Mouse (Mus musculus) heart, embryonic 12.5 days (tissue): ENCODE measurements around the gene Tuba3b. TPM values are rescaled to one million over a fixed set of nuclear protein-coding genes. Genes with fewer than 3 reads are reported as not detected.

Experiments
- ATAC-seq: fragments of 200-750 bp; cut with Nextera tagmentation; 2 replicates; pipeline ENCODE4 v1.8.0; 2017; ENCODE audit warnings: moderate TSS enrichment, moderate library complexity; ENCODE audit not compliant: insufficient number of reproducible peaks, low FRiP score
- H3K27ac ChIP-seq: fragments of 300-500 bp; sonication (generic); 2 replicates; pipeline ENCODE4 v1.5.1; 2016; ENCODE audit warnings: mild to moderate bottlenecking, moderate library complexity; ENCODE audit not compliant: poor library complexity, severe bottlenecking
- H3K27me3 ChIP-seq: fragments of 300-500 bp; sonication (generic); replicated peaks from 2 replicates; pipeline ENCODE4 v1.6.1; 2016; ENCODE audit warnings: mild to moderate bottlenecking, moderate library complexity
- H3K36me3 ChIP-seq: fragments of 300-500 bp; sonication (generic); 2 replicates; pipeline ENCODE4 v1.6.1; 2016; ENCODE audit warnings: mild to moderate bottlenecking, moderate library complexity
- H3K4me1 ChIP-seq: fragments of 300-500 bp; sonication (generic); replicated peaks from 2 replicates; pipeline ENCODE4 v1.6.1; 2016; ENCODE audit warnings: mild to moderate bottlenecking
- H3K4me2 ChIP-seq: fragments of 300-500 bp; sonication (generic); 2 replicates; pipeline ENCODE4 v1.6.1; 2016; ENCODE audit warnings: mild to moderate bottlenecking, moderate library complexity
- H3K4me3 ChIP-seq: fragments of 300-500 bp; sonication (generic); 2 replicates; pipeline ENCODE4 v1.5.1; 2016; ENCODE audit warnings: mild to moderate bottlenecking
- H3K9ac ChIP-seq: fragments of 300-500 bp; sonication (generic); 2 replicates; pipeline ENCODE4 v1.6.1; 2016; ENCODE audit warnings: mild to moderate bottlenecking, moderate library complexity
- H3K9me3 ChIP-seq: fragments of 300-500 bp; sonication (generic); replicated peaks from 2 replicates; pipeline ENCODE4 v1.6.1; 2016; ENCODE audit warnings: mild to moderate bottlenecking, moderate library complexity
- WGBS: fragments of 180-500 bp; shearing (Covaris S2); methylation state at CpG from one replicate; pipeline ENCODE4 v1.1.7; 2016; 5-methylcytosine and 5-hydroxymethylcytosine counted together
- polyA plus RNA-seq: library from polyadenylated mRNA; unstranded; fragments of >200 nt; fragmentation: Nextera tagmentation; extraction: Ambion mirVana; gene quantifications from 2 replicates; pipeline ENCODE4 v1.2.1, GENCODE M21; 2016

Gene Tuba3b
- polyA plus RNA-seq, 1 experiment from 2014 or later, result not detected

GRCm38 (mm10) chr6:145590501-145591293 is 24.9 kb upstream of the Tuba3b start:
- H3K27ac ChIP-seq, result no peak overlapping the region
- no peak overlapping the region for H3K4me3 ChIP-seq
- no peaks in the 10 kb centered on the region for H3K9me3 ChIP-seq
- no peak for ATAC-seq
- no peaks in the 10 kb centered on the region for H3K36me3 ChIP-seq
- peaks cover 19% of the 10 kb centered on the region for H3K4me1 ChIP-seq
- 83% methylated on average over 11 of the region's 11 CpGs for WGBS
- H3K9ac ChIP-seq, result no peak overlapping the region
- H3K27me3 ChIP-seq, result no peaks in the 10 kb centered on the region
- H3K4me2 ChIP-seq, result no peak overlapping the region

- Histone ChIP-seq H3K36me3 (no peaks in the 10 kb centered on the region), H3K9me3 (no peaks in the 10 kb centered on the region), H3K4me3 (no peak overlapping the region), H3K4me1 (peaks cover 28% of the 10 kb centered on the region), H3K27ac (no peak overlapping the region), H3K27me3 (no peaks in the 10 kb centered on the region), H3K4me2 (no peak overlapping the region), H3K9ac (no peak overlapping the region)
- no peak for ATAC-seq
- WGBS, result 81% methylated on average over 1 of the region's 1 CpGs
These were observed 24.0 kb upstream of the Tuba3b start for GRCm38 (mm10) chr6:145591578-145591977.

- no peak for ATAC-seq
- peaks cover 29% of the 10 kb centered on the region for H3K4me1 ChIP-seq
- H3K27me3 ChIP-seq, result no peaks in the 10 kb centered on the region
- no peaks in the 10 kb centered on the region for H3K36me3 ChIP-seq
- WGBS, result 58% methylated on average over 6 of the region's 6 CpGs
- no peak overlapping the region for H3K27ac ChIP-seq
- no peak overlapping the region for H3K9ac ChIP-seq
- no peaks in the 10 kb centered on the region for H3K9me3 ChIP-seq
- H3K4me2 ChIP-seq, result no peak overlapping the region
- no peak overlapping the region for H3K4me3 ChIP-seq
These were observed 23.5 kb upstream of the Tuba3b start for GRCm38 (mm10) chr6:145592036-145592435.

GRCm38 (mm10) chr6:145592531-145592998 is 23.0 kb upstream of the Tuba3b start:
- Histone ChIP-seq H3K4me3 (no peak overlapping the region), H3K9me3 (no peaks in the 10 kb centered on the region), H3K36me3 (no peaks in the 10 kb centered on the region), H3K9ac (no peak overlapping the region), H3K27me3 (no peaks in the 10 kb centered on the region), H3K4me1 (peaks cover 29% of the 10 kb centered on the region), H3K4me2 (no peak overlapping the region), H3K27ac (no peak overlapping the region)
- WGBS, result 67% methylated on average over 8 of the region's 8 CpGs
- no peak for ATAC-seq

- H3K36me3 ChIP-seq, result no peaks in the 10 kb centered on the region
- no peaks in the 10 kb centered on the region for H3K27me3 ChIP-seq
- no peaks in the 10 kb centered on the region for H3K9me3 ChIP-seq
- H3K4me3 ChIP-seq, result no peak overlapping the region
- 0 out of 2 replicates have a peak, but pooled peaks have one; percentile 33 for ATAC-seq
- 53% methylated on average over 7 of the region's 7 CpGs for WGBS
- no peak overlapping the region for H3K9ac ChIP-seq
- peaks cover 33% of the 10 kb centered on the region for H3K4me1 ChIP-seq
- H3K4me2 ChIP-seq, result no peak overlapping the region
- no peak overlapping the region for H3K27ac ChIP-seq
These were observed 21.6 kb upstream of the Tuba3b start for GRCm38 (mm10) chr6:145593991-145594390.

DNA sequence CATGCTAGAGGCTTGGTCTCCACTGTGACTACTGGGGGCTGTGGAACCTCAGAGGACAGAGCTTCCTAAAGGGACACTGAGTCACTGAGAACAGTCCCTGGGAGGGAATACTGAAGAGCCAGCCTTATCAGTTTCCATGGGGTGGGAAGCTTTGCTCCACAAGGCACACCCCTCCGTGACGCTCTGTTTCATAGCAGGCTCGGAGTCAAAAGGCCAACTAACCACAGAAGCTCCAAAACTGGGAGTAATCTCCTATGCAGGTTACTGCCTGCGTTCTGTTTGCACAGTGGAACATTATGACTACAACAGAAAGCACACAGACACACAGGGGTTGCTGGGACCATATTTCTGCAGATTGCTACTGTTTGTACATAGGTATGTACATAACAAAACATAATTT is 19.7 kb upstream of the Tuba3b start:
- Histone ChIP-seq H3K4me1 (peaks cover 36% of the 10 kb centered on the region), H3K36me3 (no peaks in the 10 kb centered on the region), H3K9me3 (no peaks in the 10 kb centered on the region), H3K4me2 (no peak overlapping the region), H3K4me3 (no peak overlapping the region), H3K27me3 (no peaks in the 10 kb centered on the region), H3K9ac (no peak overlapping the region), H3K27ac (no peak overlapping the region)
- WGBS, result 26% methylated on average over 4 of the region's 4 CpGs
- 0 out of 2 replicates have a peak, but pooled peaks have one; percentile 11 for ATAC-seq

DNA sequence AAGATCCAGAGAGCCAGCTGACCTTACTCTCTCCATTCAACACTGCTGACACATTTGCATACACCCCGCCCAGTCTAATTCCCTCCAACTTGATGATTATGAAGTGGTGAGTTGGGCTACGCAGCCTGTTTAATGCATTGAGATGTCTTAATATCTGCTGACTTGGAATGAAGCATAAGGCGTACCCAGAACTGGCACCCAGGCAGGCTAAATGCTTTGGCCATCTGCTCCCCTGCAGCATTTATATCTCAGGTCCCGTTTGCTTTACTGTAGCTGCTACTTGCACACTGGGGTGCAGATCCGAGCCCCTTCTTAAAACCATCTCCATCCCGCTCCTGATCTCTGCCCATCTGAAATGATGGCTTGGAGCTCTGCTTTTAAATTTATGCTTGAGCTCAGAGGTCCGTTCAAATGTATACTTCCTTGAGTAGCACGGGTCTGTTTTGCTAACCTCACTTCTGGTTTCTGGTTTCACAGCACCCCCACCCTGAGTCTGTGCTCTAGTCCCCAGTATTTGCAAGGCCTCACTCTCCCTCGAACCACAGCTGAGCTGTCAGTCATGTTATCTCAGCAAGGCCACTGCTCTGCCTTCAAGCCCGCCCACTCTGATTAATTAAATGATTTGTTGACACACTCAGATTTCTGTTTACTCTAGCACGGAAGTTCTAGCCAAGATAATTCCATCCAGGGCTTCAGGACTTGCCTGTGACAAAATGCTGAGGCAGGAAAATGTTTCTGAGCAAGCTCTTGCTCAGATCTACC is 16.6 kb upstream of the Tuba3b start:
- Histone ChIP-seq H3K4me1 (peaks cover 26% of the 10 kb centered on the region), H3K4me3 (no peak overlapping the region), H3K36me3 (no peaks in the 10 kb centered on the region), H3K27ac (no peak overlapping the region), H3K9me3 (no peaks in the 10 kb centered on the region), H3K27me3 (no peaks in the 10 kb centered on the region), H3K9ac (no peak overlapping the region), H3K4me2 (no peak overlapping the region)
- no peak for ATAC-seq
- WGBS, result 48% methylated on average over 11 of the region's 11 CpGs

- Histone ChIP-seq H3K9me3 (no peaks in the 10 kb centered on the region), H3K36me3 (no peaks in the 10 kb centered on the region), H3K4me1 (peaks cover 2% of the 10 kb centered on the region), H3K27me3 (no peaks in the 10 kb centered on the region), H3K4me3 (no peak overlapping the region), H3K9ac (no peak overlapping the region), H3K27ac (no peak overlapping the region), H3K4me2 (no peak overlapping the region)
- no peak for ATAC-seq
- WGBS, result 53% methylated on average over 2 of the region's 2 CpGs
These were observed 11.4 kb upstream of the Tuba3b start for GRCm38 (mm10) chr6:145604126-145604525.

DNA sequence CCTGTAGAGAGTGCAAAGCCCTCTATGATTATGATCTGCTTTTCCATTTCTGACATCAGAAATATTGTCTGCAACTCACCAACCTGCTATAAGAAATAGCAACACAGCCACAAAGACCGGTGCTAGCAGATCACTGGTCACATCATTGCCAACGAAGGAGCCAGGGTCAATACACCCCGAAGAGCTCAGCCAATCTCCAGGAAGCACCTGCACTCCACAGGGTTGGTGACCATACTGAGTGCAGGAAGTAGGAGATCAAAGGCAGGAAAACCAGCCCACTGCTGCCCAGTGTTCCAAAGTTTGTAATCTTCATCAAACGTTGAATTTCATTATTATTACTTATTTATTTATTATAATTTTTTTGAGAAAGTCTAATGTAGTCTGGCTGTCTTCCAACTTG is 10.9 kb upstream of the Tuba3b start:
- H3K9ac ChIP-seq, result no peak overlapping the region
- H3K4me2 ChIP-seq, result no peak overlapping the region
- ATAC-seq, result no peak
- no peaks in the 10 kb centered on the region for H3K4me1 ChIP-seq
- no peak overlapping the region for H3K4me3 ChIP-seq
- H3K36me3 ChIP-seq, result no peaks in the 10 kb centered on the region
- H3K27me3 ChIP-seq, result no peaks in the 10 kb centered on the region
- H3K9me3 ChIP-seq, result no peaks in the 10 kb centered on the region
- no peak overlapping the region for H3K27ac ChIP-seq
- WGBS, result 59% methylated on average over 4 of the region's 4 CpGs

DNA sequence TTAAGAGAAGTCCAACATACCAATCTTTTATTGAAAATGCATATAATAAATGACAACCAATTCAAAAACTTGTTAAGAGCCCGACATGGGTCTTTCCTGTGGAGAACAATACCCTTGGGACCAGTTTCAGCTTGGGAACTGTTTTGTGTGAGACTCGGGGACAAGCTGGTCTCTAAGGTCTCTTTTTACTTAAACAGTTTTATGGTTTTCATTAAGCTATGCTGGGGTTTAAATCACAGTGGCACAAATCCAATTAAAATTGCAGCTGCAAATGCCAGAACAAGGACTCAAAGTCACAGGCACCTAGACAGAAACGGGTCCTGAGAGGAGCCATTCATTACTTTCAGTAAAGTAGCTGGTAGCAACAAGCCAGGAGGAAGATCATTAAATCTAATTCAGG is 10.4 kb upstream of the Tuba3b start:
- ATAC-seq, result no peak
- Histone ChIP-seq H3K36me3 (no peaks in the 10 kb centered on the region), H3K4me2 (no peak overlapping the region), H3K4me3 (no peak overlapping the region), H3K9me3 (no peaks in the 10 kb centered on the region), H3K9ac (no peak overlapping the region), H3K27ac (no peak overlapping the region), H3K4me1 (no peaks in the 10 kb centered on the region), H3K27me3 (no peaks in the 10 kb centered on the region)
- WGBS, result 58% methylated on average over 3 of the region's 3 CpGs

DNA sequence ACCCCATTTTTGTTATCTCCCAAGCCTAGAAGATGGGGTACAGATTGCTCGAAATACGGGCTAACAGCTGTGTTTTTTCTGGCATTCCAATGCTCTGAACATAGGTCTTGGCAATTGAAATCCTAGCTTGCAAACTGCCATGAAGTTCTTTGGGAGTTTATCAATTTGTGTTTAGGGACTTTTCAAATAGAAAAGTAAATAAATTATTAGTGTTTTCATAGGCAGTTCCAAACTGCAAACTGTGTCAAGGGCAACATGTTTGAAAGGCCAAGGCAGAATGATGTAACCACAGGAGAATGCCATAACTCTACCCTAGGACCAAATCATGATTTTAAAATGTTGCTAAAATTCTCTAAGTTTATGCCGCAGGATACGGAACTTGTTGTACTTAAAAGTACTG is 7.8 kb upstream of the Tuba3b start:
- Histone ChIP-seq H3K27me3 (no peaks in the 10 kb centered on the region), H3K9me3 (no peaks in the 10 kb centered on the region), H3K4me3 (no peak overlapping the region), H3K4me1 (no peaks in the 10 kb centered on the region), H3K27ac (no peak overlapping the region), H3K4me2 (no peak overlapping the region), H3K9ac (no peak overlapping the region), H3K36me3 (no peaks in the 10 kb centered on the region)
- ATAC-seq, result no peak
- WGBS, result 79% methylated on average over 4 of the region's 4 CpGs
